Mouse (Mus musculus) kidney, postnatal 0 days (tissue): ENCODE measurements around the gene Gm17617. TPM values are rescaled to one million over a fixed set of nuclear protein-coding genes. Genes with fewer than 3 reads are reported as not detected.

Source experiments
- ATAC-seq: fragments of 200-750 bp; cut with Nextera tagmentation; replicated peaks from 2 replicates; pipeline ENCODE4 v1.8.0; 2017; ENCODE audit warnings: low read depth, moderate number of reproducible peaks, moderate TSS enrichment, moderate library complexity; ENCODE audit not compliant: low FRiP score
- DNase-seq: peaks from one replicate; pipeline ENCODE4 v3.0.0-alpha.2; 2016; ENCODE audit warnings: low spot score
- H3K27ac ChIP-seq: fragments of 300-500 bp; sonication (generic); 2 replicates; pipeline ENCODE4 v1.5.1; 2014; ENCODE audit warnings: mild to moderate bottlenecking
- H3K27me3 ChIP-seq: fragments of 300-500 bp; sonication (generic); 2 replicates; pipeline ENCODE4 v1.6.1; 2014; ENCODE audit warnings: low read length, mixed read lengths; ENCODE audit not compliant: insufficient read depth
- H3K36me3 ChIP-seq: fragments of 300-500 bp; sonication (generic); 2 replicates; pipeline ENCODE4 v1.6.1; 2014; ENCODE audit warnings: low read length, mixed read lengths; ENCODE audit not compliant: insufficient read depth
- H3K4me1 ChIP-seq: fragments of 300-500 bp; sonication (generic); replicated peaks from 2 replicates; pipeline ENCODE4 v1.6.1; 2014; ENCODE audit warnings: antibody characterized with exemption, low read length, mixed read lengths; ENCODE audit not compliant: insufficient read depth
- H3K4me2 ChIP-seq: fragments of 300-500 bp; sonication (generic); 2 replicates; pipeline ENCODE4 v1.6.1; 2014; ENCODE audit warnings: mild to moderate bottlenecking, low read length, moderate library complexity, mixed read lengths
- H3K4me3 ChIP-seq: fragments of 300-500 bp; sonication (generic); replicated peaks from 2 replicates; pipeline ENCODE4 v1.5.1; 2014; ENCODE audit warnings: low read depth, low read length
- H3K9ac ChIP-seq: fragments of 300-500 bp; sonication (generic); 2 replicates; pipeline ENCODE4 v1.6.1; 2014; ENCODE audit warnings: low read depth, low read length
- H3K9me3 ChIP-seq: fragments of 300-500 bp; sonication (generic); replicated peaks from 2 replicates; pipeline ENCODE4 v1.6.1; 2016; ENCODE audit warnings: low read length, inconsistent platforms, mixed read lengths
- CTCF ChIP-seq: IDR thresholded peaks from 2 replicates; pipeline ENCODE4 v1.5.1; 2016; ENCODE audit warnings: antibody characterized with exemption, low read depth, mild to moderate bottlenecking, moderate library complexity
- WGBS: fragments of 180-500 bp; shearing (Covaris S2); extraction: QIAGEN DNeasy Blood & Tissue Kit; methylation state at CpG from one replicate; pipeline ENCODE4 v1.1.7; 2014; 5-methylcytosine and 5-hydroxymethylcytosine counted together
- polyA plus RNA-seq: library from polyadenylated mRNA; unstranded; fragments of >200 nt; fragmentation: Nextera tagmentation; extraction: Ambion mirVana; gene quantifications from 2 replicates; pipeline ENCODE4 v1.2.1, GENCODE M21; 2015

Gene Gm17617
- polyA plus RNA-seq, 1 experiment from 2014 or later = not detected

DNA sequence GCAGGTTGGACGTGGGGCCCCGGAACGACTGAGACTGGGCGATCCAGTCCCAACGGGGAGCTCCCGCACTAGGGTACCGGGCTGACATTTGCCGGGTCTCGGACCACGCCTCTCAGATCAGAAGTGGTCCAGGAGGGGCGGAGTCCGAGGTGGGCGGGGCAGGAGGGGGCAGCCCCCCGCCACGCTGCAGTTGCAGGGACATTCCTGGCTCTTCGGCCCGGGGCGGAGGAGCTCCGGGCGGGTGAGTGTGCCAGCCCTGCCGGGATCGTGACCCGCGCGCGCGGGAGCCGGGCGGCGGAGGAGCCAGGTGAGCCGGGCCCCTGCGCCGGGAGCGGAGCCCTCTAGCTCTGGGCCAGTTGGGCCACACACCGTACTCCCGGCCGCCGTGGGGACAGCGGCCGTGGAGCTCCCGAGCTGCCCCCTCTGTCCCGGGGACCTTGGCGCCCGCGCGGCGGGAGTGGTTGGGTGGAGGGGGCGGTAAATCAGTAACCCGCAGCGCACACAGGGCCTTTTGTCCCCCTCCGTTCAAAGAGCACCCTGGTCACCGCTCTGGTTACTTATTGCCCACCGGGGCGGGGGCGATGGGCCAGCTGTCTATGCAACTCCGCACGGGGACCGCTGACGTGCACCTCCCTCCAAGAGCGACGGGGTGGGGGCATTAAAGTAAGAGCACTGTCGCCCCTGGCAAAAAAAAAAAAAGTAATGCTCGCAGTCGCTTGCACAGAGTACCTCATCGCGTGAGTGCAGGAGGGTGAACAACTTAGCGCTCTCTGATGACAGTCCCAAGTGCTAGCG is 19.5 kb upstream of the Gm17617 start, which contains the start of gene Fgfr4:
Gene Fgfr4 (plus strand): TSS at position 20 of the 795 bp plus-strand sequence.
- WGBS = 1% methylated on average over 62 of the region's 68 CpGs
- no peaks in the 10 kb centered on the region; the same call in 1 of the 2 replicates for H3K27me3 ChIP-seq
- H3K4me2 ChIP-seq = peak within 1 kb of the TSS; percentile 83
- ATAC-seq (peak; percentile 90), DNase-seq (peak; percentile 71)
- no peak for TF ChIP-seq CTCF
- H3K4me1 ChIP-seq = peaks cover 8% of the 10 kb centered on the region
- no peaks in the 10 kb centered on the region for H3K9me3 ChIP-seq
- peak within 1 kb of the TSS; percentile 57 for H3K4me3 ChIP-seq
- H3K27ac ChIP-seq = peak within 1 kb of the TSS; percentile 94
- H3K9ac ChIP-seq = peak within 1 kb of the TSS; percentile 72
- no peaks in the 10 kb centered on the region for H3K36me3 ChIP-seq

DNA sequence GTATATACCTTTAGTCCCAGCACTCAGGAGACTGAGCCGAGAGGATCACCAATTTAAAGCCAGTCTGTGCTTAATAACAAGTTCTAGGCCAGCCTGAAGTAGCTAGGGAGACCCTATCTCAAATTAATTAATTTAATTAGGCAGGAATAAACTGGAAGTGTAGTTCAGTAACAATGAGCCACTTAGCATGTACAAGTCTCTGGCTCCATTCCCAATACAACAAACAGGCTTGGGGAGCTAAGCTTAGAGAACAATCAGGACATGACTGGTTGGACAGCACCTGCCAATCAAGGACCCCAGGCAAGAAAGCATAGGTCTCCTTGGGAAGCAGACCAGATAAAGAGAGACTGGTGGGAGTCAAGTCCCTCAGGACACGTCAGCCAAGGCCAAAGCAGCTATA is 6.9 kb upstream of the Gm17617 start:
- ATAC-seq = no peak
- Histone ChIP-seq H3K9ac (no peak overlapping the region), H3K36me3 (no peaks in the 10 kb centered on the region), H3K4me2 (no peak overlapping the region), H3K9me3 (no peaks in the 10 kb centered on the region), H3K4me3 (no peak overlapping the region), H3K27me3 (no peaks in the 10 kb centered on the region), H3K27ac (no peak overlapping the region), H3K4me1 (no peaks in the 10 kb centered on the region)
- no peak for DNase-seq
- no peak for TF ChIP-seq CTCF
- WGBS = 72% methylated on average over 2 of the region's 2 CpGs

DNA sequence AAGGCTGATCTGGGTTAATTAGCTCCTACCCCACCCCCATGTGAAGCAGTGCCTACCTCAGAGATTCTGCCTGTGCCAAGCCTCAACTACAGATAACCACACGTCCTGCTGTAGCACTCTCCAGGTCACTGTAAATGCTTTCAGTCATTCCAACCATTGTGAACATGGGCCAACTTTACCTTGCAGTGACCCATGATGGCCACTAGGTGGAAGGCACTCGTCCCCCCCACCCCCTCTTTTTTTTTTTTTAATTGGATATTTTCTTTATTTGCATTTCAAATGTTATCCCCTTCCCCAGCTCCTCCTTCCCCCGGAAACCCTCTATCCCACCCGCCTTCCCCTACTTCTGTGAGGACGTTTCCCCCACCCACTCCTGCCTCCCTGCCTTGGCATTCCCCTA is 2.0 kb upstream of the Gm17617 start:
- no peak overlapping the region for H3K4me3 ChIP-seq
- no peaks in the 10 kb centered on the region for H3K9me3 ChIP-seq
- no peak overlapping the region for H3K9ac ChIP-seq
- H3K4me2 ChIP-seq = no peak overlapping the region
- H3K4me1 ChIP-seq = no peaks in the 10 kb centered on the region
- WGBS = 9% methylated on average over 5 of the region's 5 CpGs
- no peak overlapping the region for H3K27ac ChIP-seq
- H3K36me3 ChIP-seq = peaks cover 9% of the 10 kb centered on the region; the same call in 1 of the 2 replicates
- no peaks in the 10 kb centered on the region for H3K27me3 ChIP-seq
- TF ChIP-seq CTCF = peak; percentile 69
- DNase-seq (peak; percentile 56), ATAC-seq (no peak)

DNA sequence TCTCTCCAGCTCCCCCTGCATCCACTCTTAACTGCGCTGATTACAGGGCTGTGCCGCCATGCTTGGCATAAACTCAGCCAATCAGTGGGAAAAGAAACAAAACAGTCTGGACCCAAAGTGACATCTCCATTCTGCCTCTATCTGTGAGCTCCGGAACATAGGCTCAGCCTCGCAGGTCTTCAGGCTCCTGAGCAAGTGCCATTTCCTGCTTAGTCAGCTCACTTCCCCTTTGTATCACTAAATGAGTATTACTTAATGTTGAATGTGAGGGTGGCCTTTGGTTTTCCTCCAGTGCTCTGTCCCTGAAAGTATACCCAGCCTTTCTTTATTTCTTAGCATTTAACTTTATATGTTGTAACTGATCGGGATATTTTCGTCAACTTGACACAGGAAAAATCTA is 8.4 kb downstream of the Gm17617 start:
- Histone ChIP-seq H3K27me3 (no peaks in the 10 kb centered on the region), H3K9me3 (no peaks in the 10 kb centered on the region), H3K36me3 (peaks cover 31% of the 10 kb centered on the region), H3K4me2 (no peak overlapping the region), H3K4me3 (no peak overlapping the region), H3K9ac (no peak overlapping the region), H3K4me1 (no peaks in the 10 kb centered on the region), H3K27ac (no peak overlapping the region)
- no peak for TF ChIP-seq CTCF
- no peak for DNase-seq
- ATAC-seq = no peak
- 86% methylated on average over 6 of the region's 6 CpGs for WGBS

DNA sequence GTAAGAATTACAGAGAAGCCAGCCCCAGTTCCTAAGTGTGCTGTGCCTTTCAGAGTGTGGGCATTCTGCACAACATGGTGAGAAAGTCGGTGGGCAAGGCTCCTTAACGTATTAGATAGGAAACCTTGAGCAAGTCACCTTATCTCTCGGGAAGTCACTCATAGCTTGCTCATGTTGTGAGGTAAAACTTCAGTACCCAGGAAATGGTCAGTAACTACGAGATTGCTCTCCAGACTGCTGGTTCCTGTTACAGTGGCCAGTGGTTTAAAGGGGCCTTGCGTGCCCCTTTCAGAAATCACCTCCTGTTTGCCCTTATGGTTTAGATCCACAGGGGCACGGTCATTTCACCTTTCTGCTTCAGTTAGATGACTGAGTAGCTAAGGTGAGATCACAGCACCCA is 19.0 kb downstream of the Gm17617 start:
- Histone ChIP-seq H3K9ac (no peak overlapping the region), H3K4me1 (no peaks in the 10 kb centered on the region), H3K36me3 (peaks cover 17% of the 10 kb centered on the region; the same call in 1 of the 2 replicates), H3K27ac (no peak overlapping the region), H3K4me3 (no peak overlapping the region), H3K27me3 (no peaks in the 10 kb centered on the region), H3K4me2 (no peak overlapping the region), H3K9me3 (no peaks in the 10 kb centered on the region)
- no peak for TF ChIP-seq CTCF
- DNase-seq (no peak), ATAC-seq (no peak)
- 80% methylated on average over 6 of the region's 6 CpGs for WGBS

DNA sequence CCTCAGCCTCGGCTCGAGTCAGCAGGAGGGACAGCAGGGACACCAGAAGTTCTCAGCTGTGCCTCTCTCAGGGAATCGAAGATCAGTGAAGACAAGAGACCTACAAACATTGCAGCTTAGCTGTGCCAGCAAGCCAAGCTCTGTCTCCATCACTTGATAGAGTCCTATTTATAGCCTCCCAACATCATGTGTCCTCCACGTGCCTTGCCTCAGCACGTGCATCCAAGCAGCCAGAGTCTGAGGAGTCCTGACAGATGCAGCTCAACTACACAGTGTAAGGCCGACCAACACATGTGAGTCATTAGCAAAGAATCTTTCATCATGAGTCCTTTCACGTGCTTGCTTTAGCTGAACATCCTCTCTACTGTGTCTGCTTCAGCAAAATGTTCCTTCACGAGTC is 25.7 kb downstream of the Gm17617 start:
- ATAC-seq (no peak), DNase-seq (no peak)
- 0 out of 2 replicates have a peak, but pooled peaks cover 3% of the 10 kb centered on the region for H3K36me3 ChIP-seq
- no peak overlapping the region for H3K4me3 ChIP-seq
- H3K27ac ChIP-seq = no peak overlapping the region
- no peak for TF ChIP-seq CTCF
- H3K4me2 ChIP-seq = no peak overlapping the region
- no peaks in the 10 kb centered on the region for H3K27me3 ChIP-seq
- no peaks in the 10 kb centered on the region for H3K9me3 ChIP-seq
- 87% methylated on average over 8 of the region's 8 CpGs for WGBS
- H3K4me1 ChIP-seq = peaks cover 7% of the 10 kb centered on the region
- no peak overlapping the region for H3K9ac ChIP-seq
